Mouse (Mus musculus): ENCODE data around the gene Sec14l2. TPM values are rescaled to one million over a fixed set of nuclear protein-coding genes. Genes with fewer than 3 reads are reported as not detected.

Sec14l2 gene
- total RNA-seq, 2 experiments from 2014 or later = 43.2 to 44.3 TPM

GRCm38 (mm10) chr11:4062523-4062922, 60.7 kb downstream of the Sec14l2 start:
- DNase-seq (ENCODE audit: low spot score in 2 of 2) = no peak

- DNase-seq (ENCODE audit: low spot score in 2 of 2) = no peak
These were observed 62.2 kb downstream of the Sec14l2 start for GRCm38 (mm10) chr11:4060866-4061575.

- DNase-seq (ENCODE audit: low spot score in 2 of 2) = peak; percentile 70 to 77
These were observed 69.6 kb downstream of the Sec14l2 start for GRCm38 (mm10) chr11:4053586-4053985.

GRCm38 (mm10) chr11:4048438-4048837, 74.8 kb downstream of the Sec14l2 start:
- DNase-seq (ENCODE audit: low spot score in 2 of 2) = no peak

- no peak for DNase-seq (ENCODE audit: low spot score in 2 of 2)
These were observed 75.4 kb downstream of the Sec14l2 start for GRCm38 (mm10) chr11:4047766-4048165.

Small RNAs within 50 kb of the gene (microRNA-seq; reads per million reads assigned to microRNA genes)
- gene Mir3060 = 0.57 to 1.8 reads per million in 2 experiments

Other genes starting within 250 kb of the Sec14l2 start
- gene 4921536K21Rik, start 228.3 kb downstream of the Sec14l2 start, total RNA-seq (2021) = under 1 TPM; 0.24 to 0.81 TPM
- 10 to 100 TPM; 23.8 to 24.0 TPM for gene Dusp18, start 228.2 kb downstream of the Sec14l2 start, total RNA-seq (2021)
- 10 to 100 TPM; 21.9 to 22.3 TPM for gene Slc35e4, start 208.8 kb downstream of the Sec14l2 start, total RNA-seq (2021)
- 10 to 100 TPM; 17.6 to 20.3 TPM for gene Tcn2, start 191.3 kb downstream of the Sec14l2 start, total RNA-seq (2021)
- gene Pes1, start 159.4 kb downstream of the Sec14l2 start, total RNA-seq (2021) = 10 to 100 TPM; 39.6 to 40.9 TPM
- not detected for gene 4930556J24Rik, start 146.6 kb downstream of the Sec14l2 start, total RNA-seq (2021)
- gene Gal3st1, start 139.8 kb downstream of the Sec14l2 start, total RNA-seq (2021) = 10 to 100 TPM; 20.4 to 23.0 TPM
- gene Sec14l4, start 92.0 kb downstream of the Sec14l2 start, total RNA-seq (2021) = under 1 TPM in 1 of 2 experiments, not detected in 1; 0.55 TPM
- gene Sec14l3, start 58.6 kb downstream of the Sec14l2 start, total RNA-seq (2021) = 1 to 10 TPM; 3.1 TPM
- 100 to 1,000 TPM in 1 of 2 experiments, 10 to 100 TPM in 1; 95.0 to 100 TPM for gene Mtfp1, start 28.0 kb downstream of the Sec14l2 start, total RNA-seq (2021)
- gene Rnf215, start 11.8 kb upstream of the Sec14l2 start, total RNA-seq (2021) = 10 to 100 TPM; 34.4 to 38.2 TPM
- 10 to 100 TPM; 13.0 to 13.1 TPM for gene Ccdc157, start 36.9 kb upstream of the Sec14l2 start, total RNA-seq (2021)
- gene Sf3a1, start 36.9 kb upstream of the Sec14l2 start, total RNA-seq (2021) = 10 to 100 TPM; 68.8 to 72.5 TPM
- 10 to 100 TPM; 29.4 to 30.6 TPM for gene Tbc1d10a, start 63.4 kb upstream of the Sec14l2 start, total RNA-seq (2021)
- 1 to 10 TPM; 6.3 to 9.1 TPM for gene Castor1, start 94.8 kb upstream of the Sec14l2 start, total RNA-seq (2021)
- gene Osm, start 113.0 kb upstream of the Sec14l2 start, total RNA-seq (2021) = not detected
- under 1 TPM; 0.69 to 0.78 TPM for gene Lif, start 134.1 kb upstream of the Sec14l2 start, total RNA-seq (2021)

Measured in layer of hippocampus, postnatal 14 days (tissue).